Mouse (Mus musculus) lung, postnatal 0 days (tissue): ENCODE results near the gene Syn2.

ENCODE experiments used
- CTCF ChIP-seq: IDR thresholded peaks from 2 replicates; pipeline ENCODE4 v1.5.1; 2016; ENCODE audit warnings: antibody characterized with exemption, mild to moderate bottlenecking
- EP300 ChIP-seq: IDR thresholded peaks from 2 replicates; pipeline ENCODE4 v1.6.1; 2016; ENCODE audit warnings: antibody characterized with exemption, mild to moderate bottlenecking, control low read depth

DNA sequence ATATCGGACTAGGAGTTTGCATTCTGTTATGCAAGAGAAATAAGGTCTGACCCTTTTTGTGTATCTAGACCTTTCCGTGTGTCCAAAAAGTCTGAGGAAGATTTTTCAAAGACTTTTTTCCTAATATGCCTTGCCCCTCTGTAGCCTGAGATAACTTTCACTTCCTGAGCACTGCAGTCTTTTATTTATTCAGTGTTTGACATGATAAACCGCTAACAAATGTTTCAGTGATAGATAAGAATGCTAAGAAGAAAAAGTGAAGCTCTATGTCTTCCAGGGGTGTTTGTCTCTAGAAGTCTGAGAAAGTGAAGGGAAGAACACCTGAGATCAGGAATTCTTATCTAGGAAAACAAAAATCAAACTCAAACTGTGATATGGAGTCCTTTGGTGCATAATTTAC is 66.1 kb downstream of the Syn2 start:
- TF ChIP-seq EP300 (no peak), CTCF (no peak)
